Mouse (Mus musculus): ENCODE measurements around the gene Slc7a6.

GRCm38 (mm10) chr8:106129997-106130396, 38.7 kb upstream of the Slc7a6 start:
- TF ChIP-seq CEBPB (IDR thresholded peaks at IDR 0.05; ENCODE audit: low read depth) (no peak), CTCF (IDR thresholded peaks at IDR 0.05; ENCODE audit: control insufficient read depth, insufficient read depth, insufficient read length) (no peak), MYOG (IDR thresholded peaks at IDR 0.05; ENCODE audit: control insufficient read depth, extremely low read depth, insufficient read length) (no peak), MAX (IDR thresholded peaks at IDR 0.05) (no peak)

All from C2C12 (cell line).